Mouse (Mus musculus) duodenum, adult 2 months (tissue): Measurements from ENCODE around the gene Cept1. TPM values are rescaled to one million over a fixed set of nuclear protein-coding genes. Genes with fewer than 3 reads are reported as not detected.

Source experiments
- polyA plus RNA-seq: library from polyadenylated mRNA; depleted of rRNA; stranded (reverse); fragments of >200 nt; gene quantifications from 2 replicates; pipeline ENCODE4 v1.2.3, GENCODE M21; 2012; ENCODE audit warnings: low replicate concordance; rRNA removed

The Cept1 gene
- 6.0 and 7.0 TPM in 2 replicates for polyA plus RNA-seq

DNA sequence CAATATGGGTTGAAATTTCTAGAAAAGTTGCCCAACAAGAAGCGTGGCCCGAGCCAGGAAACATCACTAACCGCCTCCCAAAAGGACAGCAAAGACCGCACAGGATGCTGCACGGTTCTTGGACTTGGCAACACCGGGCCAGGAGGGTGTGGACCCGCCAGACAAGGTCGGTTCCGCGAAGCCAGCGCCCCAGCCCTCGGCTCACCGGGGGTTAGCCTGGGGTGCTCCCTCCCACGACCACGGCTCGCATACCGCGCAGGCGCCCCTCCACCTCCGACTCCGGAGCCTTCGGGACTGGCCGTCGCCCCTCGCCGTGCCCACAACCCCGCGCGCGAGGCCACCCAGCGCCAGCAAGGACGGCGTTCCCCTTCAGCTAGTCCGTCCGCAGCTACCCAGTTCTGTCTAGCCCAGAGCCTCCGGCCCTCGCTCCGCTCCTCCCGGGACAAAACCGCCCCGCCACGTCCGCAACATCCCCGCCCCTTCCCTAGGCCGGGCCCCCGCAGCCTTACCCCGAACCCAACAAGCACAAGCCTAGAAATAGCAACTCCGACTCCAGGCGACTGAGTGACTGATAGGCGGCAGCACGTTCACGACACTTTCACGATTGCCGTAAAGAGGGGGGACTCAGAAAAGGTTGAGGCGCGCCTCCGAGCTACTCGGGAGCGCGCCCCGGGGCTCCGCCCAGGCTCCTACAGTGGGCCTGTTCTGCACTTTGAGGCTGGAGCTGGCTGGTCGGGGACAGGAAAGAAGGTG lies at the start of gene Cept1, which contains the start of gene Dram2:
Cept1 (minus strand) TSS at position 632 of the 753 bp plus-strand sequence.
Dram2 (plus strand) TSS at position 628 of the 753 bp plus-strand sequence.

DNA sequence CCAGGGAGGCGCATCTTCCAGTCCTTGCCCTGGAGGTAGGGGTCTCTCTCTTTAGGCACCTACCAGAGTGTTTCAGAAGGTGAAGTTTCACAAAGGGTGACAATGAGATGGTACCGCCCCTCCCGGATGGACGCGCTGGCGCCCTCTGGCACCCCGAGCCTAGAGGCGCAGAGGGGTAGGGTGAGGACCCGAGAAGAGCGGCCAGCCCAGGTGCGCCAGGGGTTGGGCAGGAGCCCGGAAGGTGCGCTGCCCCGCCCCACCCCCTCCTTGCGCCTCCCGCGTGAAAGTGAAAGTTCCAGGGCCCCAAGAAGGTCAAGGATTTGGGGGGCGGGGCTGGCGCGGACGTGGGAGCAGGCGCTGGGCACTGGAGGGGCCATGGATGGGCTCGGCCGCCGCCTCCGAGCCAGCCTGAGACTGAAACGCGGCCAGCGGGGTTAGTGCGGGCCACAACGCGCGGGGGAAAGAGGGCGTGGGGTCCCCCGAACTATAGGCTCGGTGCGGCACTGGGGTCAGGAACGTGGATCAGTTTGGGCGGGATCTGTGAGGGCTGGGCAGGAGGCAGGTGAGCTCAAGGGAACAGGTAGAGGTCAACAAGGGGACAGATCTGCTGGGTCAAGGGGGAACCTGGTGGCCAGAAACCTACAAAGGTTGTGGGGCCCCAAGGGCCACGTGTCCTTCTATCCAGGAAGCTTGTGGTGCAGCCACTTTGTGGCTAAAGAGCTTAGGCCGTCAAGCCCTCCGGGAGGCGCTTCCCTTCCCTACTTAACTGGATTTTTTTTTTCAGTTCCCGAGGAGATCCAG lies 65.1 kb downstream of the Cept1 start, which contains the start of gene Dennd2d:
Dennd2d (plus strand) TSS at position 125 of the 801 bp plus-strand sequence.

Other genes starting within 250 kb of the Cept1 start
- gene Chil6, start 141.6 kb downstream of the Cept1 start, polyA plus RNA-seq = not detected in 2 replicates
- gene Dennd2d, start 65.4 kb downstream of the Cept1 start, polyA plus RNA-seq = 12.0 and 12.9 TPM in 2 replicates
- 9.7 and 10.1 TPM in 2 replicates for gene Dram2, start within 50 bp of the Cept1 start, polyA plus RNA-seq
- 0.18 and 0.23 TPM in 2 replicates for gene Lrif1, start 137.2 kb upstream of the Cept1 start, polyA plus RNA-seq
- gene Cd53, start 242.3 kb upstream of the Cept1 start, polyA plus RNA-seq = 0.64 and 1.1 TPM in 2 replicates